Mouse (Mus musculus): ENCODE results near the gene Mgat3. TPM values are rescaled to one million over a fixed set of nuclear protein-coding genes. Genes with fewer than 3 reads are reported as not detected.
A peak's percentile ranks its signal among the peaks of the same experiment; 100 is the strongest.

Mgat3 gene
- polyA plus RNA-seq (2015; fragmentation: Nextera tagmentation; extraction: Ambion mirVana), result 14.1 and 15.2 TPM in 2 replicates

DNA sequence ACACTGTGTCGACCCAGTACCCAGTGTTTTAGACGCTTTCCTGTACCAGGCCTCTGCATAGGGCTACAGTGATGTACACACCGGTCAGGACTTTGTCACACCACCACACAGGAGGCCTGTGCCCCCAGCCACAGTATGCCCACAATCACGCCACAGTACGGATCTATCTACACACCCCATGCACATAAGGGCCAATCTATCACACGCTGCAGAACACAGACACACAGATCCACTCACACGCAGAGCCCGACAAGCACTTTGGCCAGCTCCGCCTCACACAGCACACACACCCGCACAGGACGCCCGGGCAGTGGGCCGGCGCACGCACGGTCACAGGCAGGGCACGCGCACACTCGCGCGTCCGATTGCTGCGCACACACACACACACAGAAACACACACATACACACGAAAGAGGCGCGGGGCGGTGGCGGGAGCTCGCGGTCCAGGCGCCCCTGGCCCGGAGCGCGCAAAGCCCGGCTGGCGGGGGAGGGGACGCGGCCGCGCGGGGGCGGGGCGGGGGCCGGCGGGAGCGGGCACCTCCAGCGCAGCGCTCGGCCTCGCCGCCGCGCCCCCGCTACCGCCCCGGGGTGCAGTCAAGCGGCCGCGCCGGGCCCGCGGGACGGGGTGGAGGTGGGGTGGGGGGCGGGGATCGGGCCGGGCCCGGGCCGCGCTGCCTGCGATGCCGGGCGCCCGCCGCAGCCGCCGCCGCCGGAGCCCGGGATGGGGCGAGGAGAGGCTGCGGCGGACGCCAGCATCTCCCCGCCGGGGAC, at the start of gene Mgat3:
TSS of gene Mgat3 (plus strand) at position 721 of the 771 bp plus-strand sequence.
- Histone ChIP-seq H3K9me3 (replicated peaks; ENCODE audit: control insufficient read depth, low read length, poor library complexity, severe bottlenecking) (no peaks in the 10 kb centered on the region), H3K4me1 (ENCODE audit: control insufficient read depth, insufficient read depth, low read length) (peaks cover 24% of the 10 kb centered on the region), H3K9ac (ENCODE audit: low read depth, low read length) (peak within 1 kb of the TSS; percentile 100), H3K27ac (ENCODE audit: low read length) (peak within 1 kb of the TSS; percentile 89), H3K36me3 (ENCODE audit: control insufficient read depth, insufficient read depth, low read length) (no peaks in the 10 kb centered on the region), H3K4me3 (ENCODE audit: low read depth, low read length) (peak within 1 kb of the TSS; percentile 95), H3K4me2 (ENCODE audit: low read length) (peak within 1 kb of the TSS; percentile 78), H3K27me3 (ENCODE audit: control insufficient read depth, insufficient read depth, low read depth, low read length) (no peaks in the 10 kb centered on the region)
- WGBS, result 4% methylated on average over 36 of the region's 85 CpGs
- ATAC-seq, result peak; percentile 82

DNA sequence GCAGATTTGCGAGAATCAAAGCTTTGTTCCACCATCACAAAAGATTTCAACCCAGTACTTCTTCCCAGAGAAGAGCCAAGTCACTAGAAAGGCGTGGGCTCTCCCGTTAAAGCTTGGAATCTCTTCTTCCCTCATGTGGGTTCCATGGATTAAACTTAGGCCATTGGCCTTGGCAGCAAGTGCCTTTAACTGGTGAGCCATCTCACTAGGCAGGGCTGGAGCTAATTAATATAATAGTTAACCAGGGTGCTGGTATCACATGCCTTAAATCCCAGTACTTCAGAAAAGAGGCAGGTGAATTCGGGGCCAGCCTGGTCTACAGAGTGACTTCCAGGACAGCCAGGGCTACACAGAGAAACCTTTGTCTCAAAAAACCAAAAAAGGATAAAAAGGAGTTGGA, 48.9 kb upstream of the Mgat3 start:
- Histone ChIP-seq H3K4me3 (ENCODE audit: low read depth, low read length) (no peak overlapping the region), H3K9me3 (replicated peaks; ENCODE audit: control insufficient read depth, low read length, poor library complexity, severe bottlenecking) (no peaks in the 10 kb centered on the region), H3K4me1 (ENCODE audit: control insufficient read depth, insufficient read depth, low read length) (no peaks in the 10 kb centered on the region), H3K27ac (ENCODE audit: low read length) (no peak overlapping the region), H3K27me3 (ENCODE audit: control insufficient read depth, insufficient read depth, low read depth, low read length) (no peaks in the 10 kb centered on the region), H3K4me2 (ENCODE audit: low read length) (no peak overlapping the region), H3K9ac (ENCODE audit: low read depth, low read length) (no peak overlapping the region), H3K36me3 (ENCODE audit: control insufficient read depth, insufficient read depth, low read length) (no peaks in the 10 kb centered on the region)
- WGBS, result 76% methylated on average over 4 of the region's 4 CpGs
- no peak for ATAC-seq

DNA sequence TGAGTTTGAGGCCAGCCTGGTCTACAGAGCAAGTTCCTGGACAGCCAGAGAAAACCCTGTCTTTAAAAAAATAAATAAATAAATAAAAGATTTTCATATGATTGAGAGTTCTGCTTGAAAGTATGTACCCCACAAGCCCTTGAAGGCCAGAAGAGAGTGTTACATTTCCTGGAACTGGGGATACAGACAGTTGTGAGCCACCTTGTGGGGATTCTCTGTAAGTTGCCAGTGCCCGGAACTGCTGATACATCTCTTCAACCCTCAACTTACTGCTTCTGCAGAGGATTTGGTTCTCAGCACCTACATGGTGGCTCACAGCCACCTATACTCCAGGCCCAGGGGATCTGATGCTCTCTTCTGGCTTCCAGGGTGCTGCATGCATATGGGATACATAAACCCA, 46.3 kb upstream of the Mgat3 start:
- H3K36me3 ChIP-seq (ENCODE audit: control insufficient read depth, insufficient read depth, low read length), result no peaks in the 10 kb centered on the region
- H3K9me3 ChIP-seq (replicated peaks; ENCODE audit: control insufficient read depth, low read length, poor library complexity, severe bottlenecking), result no peaks in the 10 kb centered on the region
- ATAC-seq, result no peak
- WGBS, result 73% methylated on average over 1 of the region's 1 CpGs
- no peaks in the 10 kb centered on the region for H3K4me1 ChIP-seq (ENCODE audit: control insufficient read depth, insufficient read depth, low read length)
- H3K9ac ChIP-seq (ENCODE audit: low read depth, low read length), result no peak overlapping the region
- no peaks in the 10 kb centered on the region for H3K27me3 ChIP-seq (ENCODE audit: control insufficient read depth, insufficient read depth, low read depth, low read length)
- H3K4me3 ChIP-seq (ENCODE audit: low read depth, low read length), result no peak overlapping the region
- H3K27ac ChIP-seq (ENCODE audit: low read length), result no peak overlapping the region
- no peak overlapping the region for H3K4me2 ChIP-seq (ENCODE audit: low read length)

DNA sequence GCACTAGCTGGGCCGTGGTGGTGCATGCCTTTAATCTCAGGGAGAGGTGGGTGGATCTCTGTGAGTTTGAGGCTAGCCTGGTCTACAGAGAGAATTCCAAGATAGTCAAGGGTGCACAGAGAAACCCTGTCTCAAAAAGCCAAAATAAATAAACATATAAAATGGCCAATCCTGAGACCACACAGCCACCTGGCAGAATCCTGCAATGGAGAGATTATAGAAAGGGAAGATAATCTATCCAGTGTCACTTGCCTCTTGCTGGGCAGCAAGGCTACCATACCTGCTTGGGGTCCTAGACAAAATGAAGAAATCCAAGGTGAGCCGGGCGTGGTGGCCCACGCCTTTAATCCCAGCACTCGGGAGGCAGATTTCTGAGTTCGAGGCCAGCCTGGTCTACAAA, 43.5 kb upstream of the Mgat3 start:
- Histone ChIP-seq H3K9me3 (replicated peaks; ENCODE audit: control insufficient read depth, low read length, poor library complexity, severe bottlenecking) (no peaks in the 10 kb centered on the region), H3K27ac (ENCODE audit: low read length) (no peak overlapping the region), H3K9ac (ENCODE audit: low read depth, low read length) (no peak overlapping the region), H3K4me1 (ENCODE audit: control insufficient read depth, insufficient read depth, low read length) (peaks cover 14% of the 10 kb centered on the region), H3K4me3 (ENCODE audit: low read depth, low read length) (no peak overlapping the region), H3K27me3 (ENCODE audit: control insufficient read depth, insufficient read depth, low read depth, low read length) (no peaks in the 10 kb centered on the region), H3K36me3 (ENCODE audit: control insufficient read depth, insufficient read depth, low read length) (no peaks in the 10 kb centered on the region), H3K4me2 (ENCODE audit: low read length) (no peak overlapping the region)
- WGBS, result 92% methylated on average over 6 of the region's 6 CpGs
- no peak for ATAC-seq

DNA sequence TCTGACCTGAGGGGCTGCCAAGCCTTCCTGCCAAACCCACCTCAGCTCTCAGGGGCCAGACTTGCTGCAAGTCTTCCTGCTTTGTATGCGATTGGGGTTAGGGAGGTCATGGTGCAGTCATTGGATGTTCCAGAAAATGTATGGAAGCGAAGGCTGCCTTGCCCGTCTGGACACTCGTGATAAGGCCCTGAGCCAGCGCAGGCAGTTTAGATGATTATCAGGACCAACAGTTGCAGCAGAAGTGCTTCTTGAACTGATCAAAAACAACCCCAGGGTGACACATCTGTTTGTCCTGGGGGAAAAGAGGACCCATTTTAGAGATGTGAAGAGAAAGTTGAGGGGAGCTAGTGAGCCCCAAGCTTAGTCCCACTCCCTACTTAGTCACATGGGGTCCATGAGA, 42.8 kb upstream of the Mgat3 start:
- Histone ChIP-seq H3K27ac (ENCODE audit: low read length) (no peak overlapping the region), H3K4me3 (ENCODE audit: low read depth, low read length) (no peak overlapping the region), H3K9me3 (replicated peaks; ENCODE audit: control insufficient read depth, low read length, poor library complexity, severe bottlenecking) (no peaks in the 10 kb centered on the region), H3K27me3 (ENCODE audit: control insufficient read depth, insufficient read depth, low read depth, low read length) (no peaks in the 10 kb centered on the region), H3K4me1 (ENCODE audit: control insufficient read depth, insufficient read depth, low read length) (peaks cover 18% of the 10 kb centered on the region), H3K9ac (ENCODE audit: low read depth, low read length) (no peak overlapping the region), H3K4me2 (ENCODE audit: low read length) (no peak overlapping the region), H3K36me3 (ENCODE audit: control insufficient read depth, insufficient read depth, low read length) (no peaks in the 10 kb centered on the region)
- no peak for ATAC-seq
- WGBS, result 88% methylated on average over 5 of the region's 5 CpGs

DNA sequence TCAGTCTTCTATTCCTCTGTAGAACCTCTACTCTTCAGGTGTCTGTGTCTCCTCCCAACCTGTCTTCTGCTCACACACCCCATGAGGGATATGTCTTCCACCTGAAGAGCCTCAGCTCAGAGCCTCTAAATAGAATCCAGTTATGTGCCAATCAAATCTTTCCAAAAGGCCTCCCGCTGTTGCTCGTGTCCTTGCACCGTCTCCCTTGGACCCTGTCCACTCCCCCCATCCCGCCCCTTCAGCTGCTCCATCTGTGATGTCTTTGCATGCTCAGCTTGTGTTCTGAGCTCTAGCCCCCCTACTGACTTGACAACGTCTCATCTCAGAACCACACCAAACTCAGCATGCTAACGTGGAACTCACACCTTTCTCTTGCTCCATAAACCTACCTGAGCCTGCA, 42.1 kb upstream of the Mgat3 start:
- 77% methylated on average over 6 of the region's 6 CpGs for WGBS
- no peaks in the 10 kb centered on the region for H3K36me3 ChIP-seq (ENCODE audit: control insufficient read depth, insufficient read depth, low read length)
- no peaks in the 10 kb centered on the region for H3K9me3 ChIP-seq (replicated peaks; ENCODE audit: control insufficient read depth, low read length, poor library complexity, severe bottlenecking)
- no peaks in the 10 kb centered on the region for H3K27me3 ChIP-seq (ENCODE audit: control insufficient read depth, insufficient read depth, low read depth, low read length)
- H3K4me2 ChIP-seq (ENCODE audit: low read length), result no peak overlapping the region
- no peak for ATAC-seq
- peaks cover 18% of the 10 kb centered on the region for H3K4me1 ChIP-seq (ENCODE audit: control insufficient read depth, insufficient read depth, low read length)
- H3K27ac ChIP-seq (ENCODE audit: low read length), result no peak overlapping the region
- H3K4me3 ChIP-seq (ENCODE audit: low read depth, low read length), result no peak overlapping the region
- no peak overlapping the region for H3K9ac ChIP-seq (ENCODE audit: low read depth, low read length)

DNA sequence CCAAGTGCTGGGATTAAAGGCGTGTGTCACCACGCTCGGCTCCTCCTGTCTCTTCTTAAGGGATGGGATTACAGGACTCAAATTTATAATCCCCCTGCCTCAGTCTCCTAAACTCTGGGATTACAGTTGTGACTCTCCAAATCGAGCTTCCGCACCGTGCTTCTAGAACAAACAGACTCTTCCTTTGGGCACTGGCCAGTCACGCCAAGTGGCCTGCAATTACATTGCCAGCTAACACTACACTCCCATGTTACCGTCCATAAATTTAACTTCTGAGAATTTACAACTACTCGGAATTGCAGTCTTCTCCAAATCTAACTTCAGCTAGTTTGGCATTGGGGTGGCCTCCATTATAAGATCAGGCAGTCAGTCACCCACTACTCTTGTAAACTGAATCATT, 41.1 kb upstream of the Mgat3 start:
- no peak for ATAC-seq
- Histone ChIP-seq H3K9ac (ENCODE audit: low read depth, low read length) (peak overlapping the region; percentile 82; the same call in 1 of the 2 replicates), H3K4me3 (ENCODE audit: low read depth, low read length) (peak overlapping the region; percentile 53), H3K36me3 (ENCODE audit: control insufficient read depth, insufficient read depth, low read length) (no peaks in the 10 kb centered on the region), H3K9me3 (replicated peaks; ENCODE audit: control insufficient read depth, low read length, poor library complexity, severe bottlenecking) (no peaks in the 10 kb centered on the region), H3K27me3 (ENCODE audit: control insufficient read depth, insufficient read depth, low read depth, low read length) (no peaks in the 10 kb centered on the region), H3K4me2 (ENCODE audit: low read length) (peak overlapping the region; percentile 50), H3K27ac (ENCODE audit: low read length) (no peak overlapping the region), H3K4me1 (ENCODE audit: control insufficient read depth, insufficient read depth, low read length) (peaks cover 18% of the 10 kb centered on the region)
- 81% methylated on average over 9 of the region's 9 CpGs for WGBS

DNA sequence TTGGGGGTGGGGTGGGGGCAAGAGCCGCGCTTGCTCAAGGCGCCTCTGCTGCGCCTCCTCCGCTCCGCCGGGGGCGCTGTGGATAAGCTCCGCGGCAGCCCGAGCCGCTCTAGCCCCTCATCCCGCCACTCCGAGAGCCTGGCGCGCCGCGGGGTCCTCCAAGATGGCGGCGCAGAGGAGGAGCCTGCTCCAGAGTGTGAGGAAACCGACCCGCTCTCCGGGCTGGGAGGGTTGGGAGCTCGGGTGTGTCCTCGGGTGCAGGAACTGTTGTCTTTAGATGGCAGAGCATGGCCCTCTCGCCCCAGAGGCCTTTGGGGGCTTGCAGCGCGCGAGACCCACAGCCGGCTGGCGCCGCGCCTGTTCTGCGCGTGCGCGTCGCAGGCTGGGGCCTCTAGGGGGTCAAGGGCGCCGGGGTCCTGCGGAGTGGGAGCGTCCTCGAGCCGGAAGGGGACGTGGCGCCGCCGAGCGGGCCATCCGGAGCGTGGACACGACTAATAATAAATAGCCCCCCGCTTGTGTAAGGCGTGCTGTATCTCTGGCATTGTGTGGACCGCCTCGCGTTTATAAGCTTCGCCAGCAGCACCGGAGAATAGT, 40.4 kb upstream of the Mgat3 start, which contains the start of gene Tab1:
TSS of gene Tab1 (plus strand) at position 135 of the 594 bp plus-strand sequence.
- Histone ChIP-seq H3K9ac (ENCODE audit: low read depth, low read length) (peak within 1 kb of the TSS; percentile 82), H3K36me3 (ENCODE audit: control insufficient read depth, insufficient read depth, low read length) (no peaks in the 10 kb centered on the region), H3K4me3 (ENCODE audit: low read depth, low read length) (peak within 1 kb of the TSS; percentile 53), H3K9me3 (replicated peaks; ENCODE audit: control insufficient read depth, low read length, poor library complexity, severe bottlenecking) (no peaks in the 10 kb centered on the region), H3K4me2 (ENCODE audit: low read length) (peak within 1 kb of the TSS; percentile 95), H3K4me1 (ENCODE audit: control insufficient read depth, insufficient read depth, low read length) (peaks cover 18% of the 10 kb centered on the region), H3K27me3 (ENCODE audit: control insufficient read depth, insufficient read depth, low read depth, low read length) (no peaks in the 10 kb centered on the region), H3K27ac (ENCODE audit: low read length) (peak within 1 kb of the TSS; percentile 97)
- ATAC-seq, result peak; percentile 96
- WGBS, result under 1% methylated on average over 49 of the region's 59 CpGs
